Mouse (Mus musculus) heart, postnatal 0 days (tissue): ENCODE measurements around the gene Prol1.
"Not testable (repeated sequence)": the region's sequence is repeated elsewhere in the genome, so short reads cannot be mapped to it uniquely, and the experiment has no call there.

Source experiments
- CTCF ChIP-seq: IDR thresholded peaks from 2 replicates; pipeline ENCODE4 v1.5.1; 2016; ENCODE audit warnings: antibody characterized with exemption, control low read depth, low read depth
- EP300 ChIP-seq: IDR thresholded peaks from 2 replicates; pipeline ENCODE4 v1.6.1; 2016; ENCODE audit warnings: antibody characterized with exemption, low read depth

GRCm38 (mm10) chr5:88311307-88311706, 5.8 kb upstream of the Prol1 start:
- TF ChIP-seq CTCF, EP300: not testable (repeated sequence)
